Mouse (Mus musculus) urinary bladder, adult 18-20 months (tissue): ENCODE data around the gene Tmem210.

Experiments
- DNase-seq, 2 experiments: peaks; one replicate each; pipeline ENCODE4 v3.0.0; 2022; ENCODE audit warnings: low spot score in 2 of 2, mixed read lengths in 2 of 2

Tmem210 gene

GRCm38 (mm10) chr2:25297093-25297492 lies 9.1 kb downstream of the Tmem210 start:
- no peak for DNase-seq

- no peak for DNase-seq
Measured at GRCm38 (mm10) chr2:25298046-25298445, 10.1 kb downstream of the Tmem210 start.

- no peak for DNase-seq
Measured at GRCm38 (mm10) chr2:25303452-25303851, 15.5 kb downstream of the Tmem210 start.

- no peak for DNase-seq
Measured at GRCm38 (mm10) chr2:25303931-25304656, 16.1 kb downstream of the Tmem210 start.

GRCm38 (mm10) chr2:25304657-25305541 lies 17.0 kb downstream of the Tmem210 start:
- no peak for DNase-seq

GRCm38 (mm10) chr2:25305587-25306359 lies 17.8 kb downstream of the Tmem210 start:
- DNase-seq = no peak

- no peak for DNase-seq
Measured at GRCm38 (mm10) chr2:25310180-25310579, 22.2 kb downstream of the Tmem210 start.

GRCm38 (mm10) chr2:25310969-25311368 lies 23.0 kb downstream of the Tmem210 start:
- no peak for DNase-seq

GRCm38 (mm10) chr2:25311491-25311891 lies 23.5 kb downstream of the Tmem210 start:
- no peak for DNase-seq

GRCm38 (mm10) chr2:25318119-25318966 lies 30.4 kb downstream of the Tmem210 start:
- no peak for DNase-seq

GRCm38 (mm10) chr2:25318971-25319773 lies 31.2 kb downstream of the Tmem210 start, which contains the start of gene Grin1:
Grin1 (minus strand) TSS chr2:25319187.
- DNase-seq = peak in 1 of 2 experiments; percentile 54

GRCm38 (mm10) chr2:25320084-25320483 lies 32.1 kb downstream of the Tmem210 start:
- no peak for DNase-seq

- no peak for DNase-seq
Measured at GRCm38 (mm10) chr2:25326036-25326435, 38.1 kb downstream of the Tmem210 start.

GRCm38 (mm10) chr2:25328440-25328839 lies 40.5 kb downstream of the Tmem210 start:
- DNase-seq = no peak

GRCm38 (mm10) chr2:25331470-25331869 lies 43.5 kb downstream of the Tmem210 start:
- DNase-seq = no peak

GRCm38 (mm10) chr2:25332286-25333160 lies 44.6 kb downstream of the Tmem210 start, which contains the start of gene Man1b1:
Man1b1 (plus strand) TSS chr2:25332338.
- peak; percentile 99 for DNase-seq

- DNase-seq = no peak
Measured at GRCm38 (mm10) chr2:25333569-25333968, 45.6 kb downstream of the Tmem210 start.

GRCm38 (mm10) chr2:25338303-25338702 lies 50.4 kb downstream of the Tmem210 start:
- no peak for DNase-seq
